Mouse (Mus musculus) CH12.LX (cell line): ENCODE measurements around the gene Nepro.
A peak's percentile ranks its signal among the peaks of the same experiment; 100 is the strongest.

Experiments
- BHLHE40 ChIP-seq: IDR thresholded peaks from 2 replicates; pipeline ENCODE4 v1.6.1; 2011; ENCODE audit warnings: mild to moderate bottlenecking, low read depth, low read length, improper control_type of control experiment
- CTCF ChIP-seq, 2 experiments: IDR thresholded peaks in 1 of 2; conservative IDR thresholded peaks in 1 of 2; 2 replicates each; pipeline ENCODE4 v1.5.1; 2011 to 2012; ENCODE audit warnings: low read depth in 2 of 2, low read length in 2 of 2, improper control_type of control experiment in 1 of 2, inconsistent platforms in 1 of 2, mild to moderate bottlenecking in 1 of 2, moderate library complexity in 1 of 2
- E2F4 ChIP-seq: IDR thresholded peaks from 2 replicates; pipeline ENCODE4 v1.6.1; 2011; ENCODE audit warnings: low read depth, low read length, improper control_type of control experiment; ENCODE audit not compliant: insufficient replicate concordance
- EP300 ChIP-seq: IDR thresholded peaks from 2 replicates; pipeline ENCODE4 v1.6.1; 2011; ENCODE audit warnings: low read length, improper control_type of control experiment
- ETS1 ChIP-seq: conservative IDR thresholded peaks from 2 replicates; pipeline ENCODE4 v1.6.1; 2012; ENCODE audit warnings: low read depth, mild to moderate bottlenecking, inconsistent platforms, low read length, improper control_type of control experiment, moderate library complexity
- MAX ChIP-seq: IDR thresholded peaks from 2 replicates; pipeline ENCODE4 v1.6.1; 2011; ENCODE audit warnings: low read length, improper control_type of control experiment
- MAZ ChIP-seq: IDR thresholded peaks from 2 replicates; pipeline ENCODE4 v1.6.1; 2012; ENCODE audit warnings: low read depth, mild to moderate bottlenecking, inconsistent platforms, low read length, improper control_type of control experiment, moderate library complexity
- MEF2A ChIP-seq: IDR thresholded peaks from 2 replicates; pipeline ENCODE4 v1.6.1; 2014; ENCODE audit warnings: low read depth, mild to moderate bottlenecking, inconsistent platforms, low read length, improper control_type of control experiment, borderline replicate concordance
- NELFE ChIP-seq: IDR thresholded peaks from 2 replicates; pipeline ENCODE4 v1.6.1; 2011; ENCODE audit warnings: low read depth, low read length, improper control_type of control experiment
- POLR2A ChIP-seq: IDR thresholded peaks from 2 replicates; pipeline ENCODE4 v1.6.1; 2011; ENCODE audit warnings: low read depth, mild to moderate bottlenecking, improper control_type of control experiment, low read length
- RCOR1 ChIP-seq: conservative IDR thresholded peaks from 2 replicates; pipeline ENCODE4 v1.6.1; 2012; ENCODE audit warnings: low read depth, mild to moderate bottlenecking, inconsistent platforms, low read length, improper control_type of control experiment
- USF1 ChIP-seq: IDR thresholded peaks from 2 replicates; pipeline ENCODE4 v1.6.1; 2014; ENCODE audit warnings: low read depth, mild to moderate bottlenecking, inconsistent platforms, low read length, improper control_type of control experiment
- ZC3H11A ChIP-seq: IDR thresholded peaks from 2 replicates; pipeline ENCODE4 v1.6.1; 2012; ENCODE audit warnings: low read depth, mild to moderate bottlenecking, inconsistent platforms, low read length, improper control_type of control experiment
- ZKSCAN1 ChIP-seq: IDR thresholded peaks from 2 replicates; pipeline ENCODE4 v1.6.1; 2012; ENCODE audit warnings: low read depth, inconsistent platforms, low read length, improper control_type of control experiment, borderline replicate concordance

GRCm38 (mm10) chr16:44761811-44762210 is 37.7 kb downstream of the Nepro start:
- no peak for TF ChIP-seq ZC3H11A
- no peak for TF ChIP-seq EP300
- no peak for TF ChIP-seq BHLHE40
- peak; percentile 17 to 76; a peak in 3 of 4 replicates for TF ChIP-seq CTCF (conservative IDR thresholded peaks at IDR 0.05 in 1 of 2, IDR thresholded peaks at IDR 0.05 in 1 of 2; ENCODE audit: low read depth in 2 of 2, low read length in 2 of 2)
- TF ChIP-seq MEF2A, result no peak
- no peak for TF ChIP-seq NELFE
- TF ChIP-seq RCOR1, result no peak
- no peak for TF ChIP-seq ZKSCAN1
- no peak for TF ChIP-seq POLR2A
- no peak for TF ChIP-seq MAZ
- TF ChIP-seq E2F4, result no peak
- TF ChIP-seq USF1, result no peak
- no peak for TF ChIP-seq MAX
- TF ChIP-seq ETS1, result no peak
